Mouse (Mus musculus) B cell, adult 2 months (primary cell): ENCODE measurements at regions not wholly inside any gene's neighbourhood (a gene's known extent, or its start where the extent isn't known, plus 50 kb on each side); places are given as distances from the start of the nearest gene placed in this dataset.

Experiments
- DNase-seq, 2 experiments: peaks; one replicate each; pipeline ENCODE4 v3.0.0; 2022

DNA sequence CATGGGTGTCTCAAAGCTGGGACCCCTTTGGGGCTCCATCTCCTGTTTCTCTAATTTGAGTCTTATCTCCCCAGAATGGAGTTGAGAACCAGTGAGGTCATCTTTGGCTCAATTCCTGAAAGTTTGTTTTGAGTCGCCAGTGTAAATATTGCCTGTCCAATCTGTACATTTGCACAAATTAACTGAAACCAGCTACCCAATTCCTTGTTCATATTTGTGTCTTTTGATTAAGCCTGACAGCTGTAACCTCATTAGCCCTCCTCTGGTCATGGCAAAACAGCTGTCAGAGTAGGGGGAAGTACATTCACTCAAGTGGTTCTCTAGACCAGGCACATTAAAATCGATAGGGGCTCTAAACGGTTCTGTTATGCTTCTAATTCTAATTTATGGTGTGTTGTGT lies 177.0 kb downstream of the Rps12 start:
- DNase-seq = no peak

GRCm38 (mm10) chr10:23609270-23609914 lies 177.7 kb downstream of the Rps12 start:
- DNase-seq = no peak

GRCm38 (mm10) chr10:23600701-23601100 lies 186.4 kb downstream of the Rps12 start:
- DNase-seq = no peak

GRCm38 (mm10) chr10:23595541-23595940 lies 191.5 kb downstream of the Rps12 start:
- no peak for DNase-seq

DNA sequence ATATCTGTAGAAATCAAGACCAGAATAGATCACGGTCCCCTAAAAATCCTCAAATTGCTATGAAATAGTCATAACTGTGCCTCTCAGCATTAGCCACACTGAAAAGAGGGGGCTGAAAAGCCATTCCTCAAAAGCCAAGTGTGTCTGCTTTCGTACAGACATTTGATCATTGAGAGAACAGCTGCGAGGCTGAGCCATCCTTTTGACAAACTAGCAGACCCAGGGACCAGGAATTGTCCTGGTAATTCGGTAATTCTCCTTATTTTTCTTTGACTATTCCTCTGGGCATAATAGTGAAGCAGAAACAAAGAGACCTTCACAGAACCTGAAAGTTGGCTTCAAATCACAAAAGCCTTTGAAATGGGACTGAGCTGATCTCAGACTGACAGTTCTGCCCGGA lies 206.8 kb downstream of the Rps12 start:
- DNase-seq = no peak

DNA sequence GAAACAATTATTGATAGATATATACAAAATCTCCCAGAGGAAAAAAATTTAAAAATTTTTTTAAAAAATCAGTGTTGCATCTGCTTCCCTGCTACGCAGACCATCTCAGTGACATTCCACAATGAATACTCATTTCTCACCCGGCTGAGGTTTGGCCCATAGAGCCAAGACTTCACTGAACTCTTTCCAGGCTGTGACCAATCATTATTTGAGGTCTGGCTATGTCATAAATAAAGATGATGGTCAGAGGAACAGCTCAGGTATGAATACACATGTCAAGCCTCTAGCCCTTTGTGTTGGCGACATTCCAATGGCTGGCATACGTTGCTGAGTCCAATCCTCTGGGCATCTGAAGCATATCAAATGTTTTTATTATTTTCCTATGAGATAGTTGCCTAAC lies 216.1 kb downstream of the Rps12 start:
- DNase-seq = no peak

- DNase-seq = no peak
These were observed 217.7 kb downstream of the Rps12 start for GRCm38 (mm10) chr10:23569386-23569785.

DNA sequence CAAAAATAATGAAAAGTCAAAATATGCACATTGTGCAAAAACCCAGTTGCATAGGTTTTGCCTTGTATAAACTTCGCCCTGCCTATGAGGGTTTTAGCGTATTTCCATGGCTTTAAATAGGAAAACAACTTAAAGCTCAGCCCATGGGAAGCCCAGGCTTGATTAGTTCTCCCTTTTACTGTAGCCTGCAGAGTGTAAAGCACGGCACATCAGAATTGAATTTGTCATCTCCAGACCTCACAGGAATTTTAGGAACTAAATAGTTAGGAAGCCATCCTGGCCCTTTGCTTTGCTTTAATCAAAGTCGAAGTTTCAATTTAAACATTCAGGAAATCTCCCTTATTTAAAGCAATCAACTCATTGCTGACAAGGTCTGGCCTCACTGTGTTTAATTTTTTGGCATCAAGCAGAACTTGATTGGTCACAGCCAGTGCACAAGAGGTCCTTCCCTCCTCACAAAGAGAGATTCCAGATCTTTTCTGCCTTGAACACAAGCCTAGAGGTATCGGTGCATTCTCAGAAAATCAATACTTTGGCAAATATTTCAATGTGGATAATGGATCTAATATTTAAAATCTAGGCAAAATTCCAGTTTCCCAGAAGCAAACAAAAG lies 211.8 kb upstream of the Eya4 start:
- DNase-seq = no peak

- DNase-seq = no peak
These were observed 209.5 kb upstream of the Eya4 start for GRCm38 (mm10) chr10:23559980-23560658.

GRCm38 (mm10) chr10:23557828-23558227 lies 207.2 kb upstream of the Eya4 start:
- no peak for DNase-seq

DNA sequence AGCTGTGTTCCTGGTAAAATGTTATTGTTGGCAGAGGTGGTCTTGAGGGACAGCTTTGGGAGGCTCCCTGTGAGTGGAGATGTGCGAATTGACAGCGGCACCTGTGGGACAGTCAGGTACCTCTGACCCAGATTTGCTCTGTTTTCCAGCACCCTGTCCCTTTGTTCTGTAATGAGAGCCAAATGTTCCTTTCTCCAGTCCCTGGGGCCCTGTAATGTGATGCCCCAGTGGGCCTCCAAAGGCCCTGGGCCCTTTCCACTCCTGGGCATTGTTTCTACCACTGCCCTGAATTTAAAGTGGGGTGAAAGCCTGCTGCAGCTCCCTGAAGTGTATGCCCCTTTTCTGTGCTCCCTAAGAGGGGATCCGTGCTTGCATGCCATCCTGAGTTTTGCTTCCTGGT lies 198.6 kb upstream of the Eya4 start:
- no peak for DNase-seq

- no peak for DNase-seq
These were observed 197.7 kb upstream of the Eya4 start for GRCm38 (mm10) chr10:23548322-23548721.

GRCm38 (mm10) chr10:23542712-23543111 lies 192.1 kb upstream of the Eya4 start:
- DNase-seq = no peak

- DNase-seq = no peak
These were observed 191.3 kb upstream of the Eya4 start for GRCm38 (mm10) chr10:23541914-23542313.

DNA sequence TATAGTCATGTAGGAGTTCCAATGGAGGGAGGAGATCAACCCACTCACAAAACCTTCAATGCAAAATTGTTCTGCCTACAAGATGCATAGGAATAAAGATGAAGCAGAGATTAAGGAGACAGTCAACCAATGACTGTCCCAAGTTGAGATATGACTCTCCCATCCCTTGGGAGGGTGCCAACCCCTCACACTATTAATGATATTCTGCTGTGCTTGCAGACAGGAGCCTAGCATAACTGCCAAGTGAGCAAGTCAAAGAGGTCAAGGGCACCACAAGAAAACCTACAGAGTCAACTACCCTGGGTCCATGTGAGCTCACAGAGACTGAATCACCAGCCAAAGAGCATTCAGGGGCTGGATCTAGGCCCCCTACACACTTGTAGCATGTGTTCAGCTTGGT lies 184.1 kb upstream of the Eya4 start:
- DNase-seq = no peak

GRCm38 (mm10) chr10:23531964-23532758 lies 181.6 kb upstream of the Eya4 start:
- no peak for DNase-seq

GRCm38 (mm10) chr10:23530715-23531114 lies 180.1 kb upstream of the Eya4 start:
- DNase-seq = no peak

DNA sequence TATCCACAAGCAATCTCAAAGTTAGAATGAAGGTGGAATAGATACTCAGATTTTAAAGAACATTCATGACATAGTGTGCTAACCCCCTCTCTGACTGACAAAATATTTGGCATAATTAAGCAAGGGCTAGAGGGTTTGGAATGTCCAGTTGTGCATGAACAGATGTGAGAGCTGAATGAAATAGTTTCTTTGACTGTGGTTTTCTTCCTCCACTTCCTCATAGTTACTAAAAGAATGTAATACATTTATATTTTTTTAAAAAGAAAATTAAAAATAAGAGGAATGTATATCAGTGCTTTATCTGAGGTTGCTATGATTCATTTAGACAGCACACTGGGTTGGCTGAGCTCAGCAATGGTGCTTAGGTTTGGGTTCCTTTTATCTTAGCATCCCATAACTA lies 176.2 kb upstream of the Eya4 start:
- no peak for DNase-seq

- DNase-seq = no peak
These were observed 172.1 kb upstream of the Eya4 start for GRCm38 (mm10) chr10:23522664-23523063.

DNA sequence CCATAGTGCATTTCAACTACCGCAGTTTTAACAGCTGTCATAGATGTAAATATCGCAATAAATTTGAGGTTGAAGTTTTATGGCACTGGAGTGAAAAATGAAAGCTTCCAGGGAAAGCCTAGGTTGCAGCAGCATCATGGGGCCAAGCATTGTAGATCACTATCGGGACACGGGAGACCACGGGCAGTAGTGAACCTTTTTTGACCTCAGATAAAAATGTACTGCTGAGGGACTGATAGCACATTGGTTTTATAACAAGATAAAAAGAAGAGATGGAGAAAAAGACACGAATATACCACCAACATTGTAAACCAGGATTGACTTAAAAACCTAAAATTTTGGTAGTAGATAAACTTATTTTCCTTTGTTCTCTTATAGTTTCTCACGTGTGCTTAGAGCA lies 143.1 kb upstream of the Eya4 start:
- DNase-seq = no peak

- no peak for DNase-seq
These were observed 142.4 kb upstream of the Eya4 start for GRCm38 (mm10) chr10:23492971-23493370.

DNA sequence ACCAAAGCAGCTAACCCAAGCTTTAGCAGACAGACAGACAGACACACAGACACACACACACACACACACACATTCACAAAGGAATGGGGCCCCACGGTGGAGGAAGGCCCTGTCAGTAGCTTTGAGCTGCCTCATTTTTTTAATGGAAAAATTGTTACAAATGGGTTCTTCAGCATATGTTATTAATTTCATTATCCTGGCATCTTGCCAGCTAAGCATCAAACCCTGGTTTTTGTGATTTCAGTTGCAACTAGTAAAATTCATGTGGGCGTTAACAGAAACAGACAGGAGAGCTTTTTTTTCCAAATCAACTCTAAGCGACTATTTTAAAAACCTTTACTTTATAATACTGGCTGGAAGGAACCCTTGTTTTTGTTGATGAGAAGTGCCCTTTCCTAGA lies 138.4 kb upstream of the Eya4 start:
- no peak for DNase-seq

DNA sequence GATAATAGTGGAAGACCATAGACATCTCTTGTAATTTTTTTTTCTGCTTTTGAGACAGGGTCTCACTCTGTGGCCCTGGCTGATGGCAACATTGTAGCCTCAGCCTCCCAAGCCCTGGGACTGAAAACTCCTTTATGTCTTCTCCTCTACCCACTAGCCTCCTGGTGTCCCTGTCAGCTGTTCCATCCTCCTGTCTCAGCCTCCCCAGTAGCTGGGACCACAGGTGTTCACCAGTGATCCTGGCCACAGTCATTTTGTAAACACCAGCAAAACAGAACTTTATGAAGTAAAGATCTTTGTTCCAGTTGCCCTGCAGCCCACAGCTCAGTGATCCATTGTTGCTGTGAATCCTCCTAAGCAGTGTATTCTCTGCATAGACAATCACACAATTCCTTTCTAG lies 129.9 kb upstream of the Eya4 start:
- DNase-seq = no peak

DNA sequence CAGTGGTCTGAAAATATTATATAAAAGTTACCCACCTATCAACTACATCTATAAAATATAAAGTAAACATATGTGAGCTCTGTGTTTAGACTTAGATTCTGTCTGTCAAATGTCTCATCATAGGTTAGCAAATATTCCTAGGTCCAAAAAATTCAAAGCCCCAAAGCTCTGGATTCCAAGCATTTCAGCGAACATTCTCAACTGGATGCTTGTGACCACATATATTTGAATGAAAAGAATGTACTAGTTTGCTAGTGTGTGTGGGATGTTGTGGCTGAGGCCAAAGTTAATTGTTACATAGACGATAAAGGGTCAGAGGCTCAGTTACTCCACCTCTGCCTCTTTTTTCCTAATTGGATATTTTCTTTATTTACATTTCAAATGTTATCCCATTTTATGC lies 128.3 kb upstream of the Eya4 start:
- no peak for DNase-seq
